Mouse (Mus musculus) layer of hippocampus, adult 9-10 months (tissue): Measurements from ENCODE around the gene Olfr811.

ENCODE experiments used
- DNase-seq: peaks from one replicate; pipeline ENCODE4 v3.0.0; 2022; ENCODE audit warnings: low spot score

Gene Olfr811

DNA sequence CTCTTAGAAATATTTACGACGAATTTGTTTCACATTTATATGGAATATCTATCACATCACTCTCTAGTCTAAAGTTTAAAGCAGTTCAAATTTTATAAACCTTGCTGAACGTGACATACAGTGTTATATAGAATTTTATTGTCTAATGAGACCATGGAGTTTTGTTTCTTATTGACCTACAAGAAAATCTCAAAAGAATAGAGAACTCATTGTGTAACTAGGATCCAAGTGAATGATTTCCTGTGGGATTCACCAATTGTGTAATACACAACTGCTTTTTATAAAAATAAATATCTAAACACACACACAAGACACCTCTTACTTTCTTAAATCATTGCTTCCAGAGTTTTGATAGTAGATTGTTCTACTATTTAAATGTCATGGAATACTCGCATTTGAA is at the start of gene Olfr811:
Olfr811 (minus strand) TSS at position 101 of the 400 bp plus-strand sequence.
- DNase-seq = no peak

DNA sequence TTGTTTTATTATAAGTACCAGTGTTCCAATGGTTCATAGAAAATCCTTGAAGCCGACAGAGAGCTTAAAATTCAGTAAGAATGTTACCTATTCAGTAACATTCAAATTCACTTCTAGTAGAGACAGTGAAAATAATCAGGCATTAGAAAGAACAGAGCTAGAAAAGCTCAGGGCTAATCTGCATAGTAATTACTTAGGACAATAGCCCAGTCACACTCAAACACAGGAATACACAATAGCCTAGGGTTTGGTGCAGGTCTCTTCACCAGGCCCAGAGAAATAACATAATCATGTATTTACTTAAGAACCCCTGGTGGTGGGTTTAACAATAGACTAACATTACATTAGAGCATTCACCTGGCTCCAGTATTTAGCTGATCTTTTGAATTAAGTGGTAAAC is 43.1 kb upstream of the Olfr811 start:
- no peak for DNase-seq

DNA sequence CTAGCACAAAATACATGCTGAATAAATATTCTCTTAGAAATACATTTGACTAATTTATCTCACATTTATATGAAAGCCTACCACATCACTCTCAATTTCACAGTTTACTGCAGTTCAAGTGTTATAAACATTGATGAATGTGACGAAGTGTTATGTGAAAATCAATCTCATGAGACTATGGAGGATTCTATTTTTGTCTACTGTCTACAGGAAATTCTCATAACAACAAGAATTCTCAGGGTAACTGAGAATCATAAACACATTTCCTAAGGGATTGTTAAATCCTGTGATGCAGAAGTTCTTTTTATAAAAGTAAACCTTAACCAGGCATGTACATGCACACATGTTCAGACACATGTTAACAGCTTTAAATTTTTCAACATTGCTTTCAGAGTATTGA is 41.8 kb upstream of the Olfr811 start, which contains the start of gene Olfr812:
Olfr812 (minus strand) TSS at position 101 of the 400 bp plus-strand sequence.
- no peak for DNase-seq

DNA sequence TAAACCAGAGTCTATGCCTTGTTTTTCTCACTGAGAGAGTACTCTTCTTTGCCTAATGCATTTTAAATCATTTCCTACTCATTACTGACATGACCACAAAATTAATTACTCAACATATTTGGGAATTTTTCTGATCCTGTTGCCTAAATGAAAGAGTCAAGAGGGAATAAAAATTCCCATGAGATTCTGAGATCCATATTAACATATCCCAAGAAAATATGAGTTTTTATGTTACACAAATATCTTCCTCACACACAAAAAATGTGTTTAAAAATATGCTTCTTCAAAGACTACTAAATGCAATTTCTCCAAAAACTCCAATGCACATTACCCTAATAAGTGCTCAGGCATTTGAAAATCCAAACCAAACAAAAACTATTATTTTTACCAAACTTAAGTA is 9.4 kb downstream of the Olfr811 start, which contains the start of gene Olfr810:
Olfr810 (minus strand) TSS at position 101 of the 400 bp plus-strand sequence.
- DNase-seq = no peak

DNA sequence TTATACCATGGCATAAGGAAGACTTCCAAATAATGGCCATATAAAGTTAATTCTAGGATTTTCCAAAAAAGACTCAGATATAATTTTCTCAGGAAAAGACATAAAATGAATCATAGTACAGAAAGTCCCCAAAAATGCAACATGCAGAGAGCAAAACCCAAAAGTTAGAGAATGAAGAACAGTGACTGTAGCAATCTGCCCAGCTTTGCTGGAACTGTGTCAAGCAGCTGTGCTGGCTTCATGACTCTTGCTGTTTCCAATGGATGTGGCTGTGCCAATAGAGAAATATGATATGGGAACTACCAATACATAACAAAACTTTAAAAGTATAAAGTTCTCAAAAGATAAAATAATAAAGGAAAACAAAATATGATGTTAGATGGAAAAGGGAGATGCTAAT is 26.1 kb downstream of the Olfr811 start:
- DNase-seq = no peak

DNA sequence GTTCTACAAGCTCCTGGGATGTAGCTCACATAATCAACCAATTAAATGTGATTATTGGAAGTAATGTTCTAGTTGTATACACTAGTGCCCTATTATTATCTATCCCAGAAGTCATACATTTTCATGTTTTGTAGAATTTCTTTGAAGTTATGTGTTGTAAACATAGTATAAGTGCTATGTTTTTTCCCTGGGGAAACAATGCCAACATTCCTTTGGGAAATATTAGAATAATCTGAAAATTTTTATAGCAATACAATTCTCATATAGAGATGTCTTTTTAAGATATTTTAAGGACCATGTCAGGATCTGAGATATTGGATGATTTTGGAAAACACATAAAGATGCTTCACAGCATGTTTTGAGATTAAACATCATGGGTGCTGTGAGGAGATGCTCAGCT is 29.9 kb downstream of the Olfr811 start, which contains the start of gene Olfr809:
Olfr809 (plus strand) TSS at position 301 of the 400 bp plus-strand sequence.
- DNase-seq = no peak

DNA sequence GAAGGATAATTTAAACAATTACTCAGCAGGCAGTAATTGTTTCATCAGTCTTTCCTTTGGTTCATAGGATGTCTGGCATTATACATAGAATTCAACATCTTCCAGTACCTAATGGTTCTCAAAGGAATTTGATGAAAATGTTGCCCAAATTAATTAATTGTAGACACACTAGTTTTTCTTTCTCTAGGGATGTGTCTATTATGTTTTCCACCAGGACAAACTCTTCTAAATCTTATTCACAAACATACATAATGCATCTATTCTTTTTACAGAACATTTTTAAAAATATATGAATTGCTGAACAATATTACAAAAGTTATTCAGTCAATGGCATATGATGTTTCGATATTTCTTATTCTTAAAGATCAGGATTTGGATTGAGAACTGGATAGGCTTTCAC is 39.0 kb downstream of the Olfr811 start, which contains the start of gene Olfr808:
Olfr808 (plus strand) TSS at position 301 of the 400 bp plus-strand sequence.
- DNase-seq = no peak

DNA sequence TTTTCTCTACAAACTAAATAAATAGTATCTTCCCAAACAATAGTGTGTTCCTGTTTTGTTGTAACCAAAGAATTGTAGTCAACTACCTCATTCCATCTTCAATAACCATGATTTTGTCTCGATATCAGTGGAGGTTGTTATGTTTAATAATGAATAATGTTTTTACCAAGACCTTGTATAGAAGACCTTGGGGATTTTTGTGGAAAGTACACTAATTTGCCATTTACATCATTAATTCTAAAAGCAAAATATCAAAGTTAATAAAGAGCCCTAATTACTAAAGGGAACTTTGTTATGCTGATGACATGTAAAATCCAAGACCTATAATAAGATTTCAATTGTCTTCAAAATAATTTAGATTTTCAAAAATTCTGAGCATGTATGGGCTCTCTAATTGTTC is 46.5 kb downstream of the Olfr811 start, which contains the start of gene Olfr807:
Olfr807 (minus strand) TSS at position 101 of the 400 bp plus-strand sequence.
- DNase-seq = no peak
